Mouse (Mus musculus) cerebellum, adult 2 months (tissue): ENCODE results near the gene Atp13a5.

Source experiments
- CTCF ChIP-seq: fragments of 200-500 bp; IDR thresholded peaks from 2 replicates; pipeline ENCODE4 v1.5.1; 2011; ENCODE audit warnings: low read depth, mild to moderate bottlenecking, control low read depth, low read length, moderate library complexity, borderline replicate concordance; ENCODE audit not compliant: insufficient read depth
- POLR2A ChIP-seq: fragments of 200-500 bp; IDR thresholded peaks from 2 replicates; pipeline ENCODE4 v1.6.1; 2011; ENCODE audit warnings: low read length, control low read depth, borderline replicate concordance; ENCODE audit not compliant: insufficient read depth

- TF ChIP-seq POLR2A, result no peak
- no peak for TF ChIP-seq CTCF
Observed at GRCm38 (mm10) chr16:29192911-29193310, 185.6 kb downstream of the Atp13a5 start.
